Mouse (Mus musculus): Measurements from ENCODE around the gene Wnt9b. TPM values are rescaled to one million over a fixed set of nuclear protein-coding genes. Genes with fewer than 3 reads are reported as not detected.
A peak's percentile ranks its signal among the peaks of the same experiment; 100 is the strongest.

Gene Wnt9b
- 4.4 and 4.8 TPM in 2 replicates for polyA plus RNA-seq (2015; fragmentation: Nextera tagmentation; extraction: Ambion mirVana)

- peak; percentile 84 for ATAC-seq (ENCODE audit: insufficient number of reproducible peaks, insufficient read depth, low FRiP score, low TSS enrichment, low read depth)
- Histone ChIP-seq H3K9me3 (no peaks in the 10 kb centered on the region), H3K4me1 (peaks cover 14% of the 10 kb centered on the region), H3K4me2 (peak within 1 kb of the TSS; percentile 88), H3K27ac (no peak within 1 kb of the TSS), H3K36me3 (no peaks in the 10 kb centered on the region), H3K27me3 (peaks cover 89% of the 10 kb centered on the region), H3K4me3 (peak within 1 kb of the TSS; percentile 50), H3K9ac (peak within 1 kb of the TSS; percentile 58)
- under 1% methylated on average over 63 of the region's 68 CpGs for WGBS
These were observed at the start of gene Wnt9b for GRCm38 (mm10) chr11:103749306-103750089. TSS of gene Wnt9b (minus strand) at chr11:103749821.

DNA sequence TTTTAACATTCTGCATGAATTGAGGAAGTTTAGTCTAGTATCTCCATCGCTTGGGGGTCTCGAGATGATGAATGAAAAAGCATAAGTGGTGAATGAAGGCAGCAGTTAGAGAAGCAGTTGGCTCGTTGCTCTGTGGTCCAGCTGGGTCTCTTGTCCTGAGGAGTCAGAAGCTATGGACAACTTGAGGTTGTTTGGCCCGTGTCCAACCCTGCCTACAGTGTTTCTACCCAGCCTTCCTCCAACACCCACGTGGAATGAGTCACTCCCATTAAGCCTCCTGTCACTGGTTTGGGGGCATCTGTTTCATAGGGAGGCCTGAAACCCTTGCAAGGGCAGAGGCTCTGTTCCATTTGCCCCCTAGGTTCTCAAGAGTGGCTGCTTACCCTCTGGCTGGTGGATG is 40.3 kb upstream of the Wnt9b start:
- ATAC-seq (ENCODE audit: insufficient number of reproducible peaks, insufficient read depth, low FRiP score, low TSS enrichment, low read depth) = no peak

DNA sequence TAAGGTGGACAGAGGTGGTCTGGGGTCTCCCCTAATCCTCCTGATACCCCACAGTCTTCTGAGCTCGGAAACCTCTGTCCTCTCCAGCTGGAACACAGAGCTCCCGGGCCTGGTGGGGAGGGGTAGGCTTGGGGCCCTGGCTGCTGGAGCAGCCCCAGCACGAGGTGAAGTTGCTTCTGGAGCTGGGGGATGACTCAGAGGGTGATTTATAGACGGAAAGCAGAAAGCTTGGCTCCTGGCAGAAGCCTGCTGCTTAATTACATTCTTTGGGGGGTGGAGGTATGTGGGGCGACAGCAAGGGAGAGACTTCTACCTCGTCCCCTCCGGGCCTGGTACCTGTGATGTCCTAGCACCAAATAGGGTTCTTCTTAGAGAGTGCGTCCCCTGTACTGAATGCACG is 30.5 kb upstream of the Wnt9b start:
- H3K9ac ChIP-seq = no peak overlapping the region
- no peak overlapping the region for H3K4me2 ChIP-seq
- H3K9me3 ChIP-seq = no peaks in the 10 kb centered on the region
- H3K4me1 ChIP-seq = no peaks in the 10 kb centered on the region
- no peak overlapping the region for H3K27ac ChIP-seq
- no peak for ATAC-seq (ENCODE audit: insufficient number of reproducible peaks, insufficient read depth, low FRiP score, low TSS enrichment, low read depth)
- no peak overlapping the region for H3K4me3 ChIP-seq
- H3K36me3 ChIP-seq = no peaks in the 10 kb centered on the region
- WGBS = 60% methylated on average over 9 of the region's 9 CpGs
- peaks cover 33% of the 10 kb centered on the region for H3K27me3 ChIP-seq

More for the DNA sequence above, 40.3 kb upstream of the Wnt9b start:
- Histone ChIP-seq H3K9ac (no peak overlapping the region), H3K9me3 (no peaks in the 10 kb centered on the region), H3K36me3 (no peaks in the 10 kb centered on the region), H3K4me1 (no peaks in the 10 kb centered on the region), H3K4me2 (no peak overlapping the region), H3K27me3 (peaks cover 57% of the 10 kb centered on the region), H3K27ac (no peak overlapping the region), H3K4me3 (no peak overlapping the region)
- WGBS = 73% methylated on average over 5 of the region's 5 CpGs

DNA sequence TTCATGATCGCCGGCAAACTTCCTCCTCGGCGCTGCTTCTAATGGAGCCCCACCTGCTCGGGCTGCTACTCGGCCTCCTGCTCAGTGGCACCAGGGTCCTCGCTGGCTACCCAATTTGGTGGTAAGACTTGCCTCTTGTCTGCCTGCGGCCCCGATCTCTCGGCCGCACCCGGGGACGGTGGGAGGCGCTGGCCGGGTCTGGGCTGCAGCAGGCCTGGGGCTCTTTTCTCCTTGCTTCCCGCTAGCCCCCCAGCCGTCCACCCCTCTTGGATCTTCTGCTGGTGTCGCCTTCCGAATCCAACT is 24.6 kb upstream of the Wnt9b start:
- no peak for ATAC-seq (ENCODE audit: insufficient number of reproducible peaks, insufficient read depth, low FRiP score, low TSS enrichment, low read depth)
- Histone ChIP-seq H3K27ac (no peak overlapping the region), H3K9ac (peak overlapping the region; percentile 55), H3K4me3 (peak overlapping the region; percentile 44), H3K4me2 (peak overlapping the region; percentile 65), H3K27me3 (peaks cover 89% of the 10 kb centered on the region), H3K9me3 (no peaks in the 10 kb centered on the region), H3K36me3 (no peaks in the 10 kb centered on the region), H3K4me1 (peaks cover 35% of the 10 kb centered on the region)
- 1% methylated on average over 19 of the region's 19 CpGs for WGBS

DNA sequence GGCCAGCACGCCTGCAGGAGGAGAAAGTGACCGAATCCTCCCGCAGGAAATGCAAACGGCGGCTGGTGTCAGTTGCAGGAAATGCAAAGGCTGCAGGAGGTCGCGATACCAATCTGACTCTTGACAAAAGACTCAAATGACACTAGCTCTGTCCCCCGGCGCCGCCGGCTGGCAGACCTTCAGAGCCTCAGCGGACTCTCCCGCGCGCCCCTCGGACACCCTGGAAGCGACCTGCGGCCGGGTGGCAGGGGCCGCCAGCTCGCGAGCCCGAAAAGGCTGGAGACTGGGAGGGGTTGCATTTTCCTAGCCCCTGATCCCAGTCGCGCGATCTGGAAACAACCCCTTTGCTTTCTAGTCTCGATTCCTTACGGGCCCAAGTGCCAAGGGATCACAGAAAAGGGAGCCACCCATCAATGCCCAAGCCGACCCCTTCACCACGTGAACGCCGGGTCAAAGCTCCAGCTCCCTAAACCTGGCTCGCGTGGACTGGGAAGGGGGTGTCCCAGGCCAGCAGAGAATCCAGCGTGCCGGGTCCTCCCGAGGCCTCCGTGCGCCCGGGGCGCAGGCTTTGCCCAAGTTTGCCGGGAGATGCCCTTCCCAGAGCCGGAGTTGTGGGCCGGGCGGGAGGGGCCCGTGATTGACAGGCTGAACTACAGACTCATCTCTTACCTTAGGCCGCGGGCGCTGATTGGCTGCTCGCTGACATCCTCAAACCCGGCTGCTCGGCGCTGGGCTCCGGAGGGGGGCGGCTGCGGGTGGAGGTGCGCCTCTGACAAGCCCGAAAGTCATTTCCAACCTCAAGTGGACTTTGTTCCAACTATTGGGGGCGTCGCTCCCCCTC is 24.0 kb upstream of the Wnt9b start, which contains the start of gene Wnt3:
TSS of gene Wnt3 (plus strand) at position 764 of the 841 bp plus-strand sequence.
- H3K27ac ChIP-seq = no peak within 1 kb of the TSS
- peak within 1 kb of the TSS; percentile 65 for H3K4me2 ChIP-seq
- H3K9ac ChIP-seq = peak within 1 kb of the TSS; percentile 55
- ATAC-seq (ENCODE audit: insufficient number of reproducible peaks, insufficient read depth, low FRiP score, low TSS enrichment, low read depth) = 0 out of 2 replicates have a peak, but pooled peaks have one; percentile 23
- peak within 1 kb of the TSS; percentile 44 for H3K4me3 ChIP-seq
- H3K27me3 ChIP-seq = peaks cover 94% of the 10 kb centered on the region
- H3K4me1 ChIP-seq = peaks cover 35% of the 10 kb centered on the region
- no peaks in the 10 kb centered on the region for H3K36me3 ChIP-seq
- no peaks in the 10 kb centered on the region for H3K9me3 ChIP-seq
- under 1% methylated on average over 60 of the region's 60 CpGs for WGBS

- Histone ChIP-seq H3K9ac (0 out of 2 replicates have a peak overlapping the region, but pooled peaks have one; percentile 55), H3K4me3 (peak overlapping the region; percentile 44), H3K27me3 (peaks cover 100% of the 10 kb centered on the region), H3K9me3 (no peaks in the 10 kb centered on the region), H3K27ac (no peak overlapping the region), H3K4me2 (peak overlapping the region; percentile 65), H3K4me1 (peaks cover 35% of the 10 kb centered on the region), H3K36me3 (no peaks in the 10 kb centered on the region)
- ATAC-seq (ENCODE audit: insufficient number of reproducible peaks, insufficient read depth, low FRiP score, low TSS enrichment, low read depth) = no peak
- WGBS = 1% methylated on average over 23 of the region's 23 CpGs
These were observed 23.1 kb upstream of the Wnt9b start for GRCm38 (mm10) chr11:103772505-103773386.

DNA sequence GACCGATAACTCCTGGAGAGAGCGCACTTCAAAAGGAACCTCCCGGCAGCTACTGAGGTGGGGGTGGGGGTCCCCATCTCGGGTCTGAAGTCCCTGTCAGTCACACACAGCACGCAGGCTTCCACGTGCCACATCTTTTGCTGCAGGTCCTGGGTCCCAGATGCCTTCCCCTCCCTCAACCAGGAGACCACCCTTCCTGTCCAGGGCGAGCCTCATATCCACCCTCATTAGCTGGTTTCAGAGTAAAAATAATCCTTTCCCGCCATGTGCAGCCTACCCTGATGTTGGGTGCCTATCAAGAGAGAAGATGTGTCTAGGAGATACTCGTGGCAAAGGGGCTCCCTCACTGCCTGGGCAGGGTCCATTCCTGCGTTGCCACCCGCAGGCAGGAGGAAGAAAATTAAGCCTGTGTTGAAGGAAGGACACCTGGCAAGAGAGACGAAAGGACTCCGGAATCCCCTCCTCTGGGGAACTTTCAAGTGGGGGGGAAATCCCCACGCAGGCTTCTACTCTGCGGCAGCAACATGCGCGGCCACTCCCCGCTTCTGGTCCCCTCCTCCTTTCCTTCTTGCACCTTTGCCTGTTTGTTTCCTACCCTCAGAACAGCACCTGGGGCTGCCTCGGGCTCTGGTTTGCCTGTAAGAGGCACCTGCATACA is 21.7 kb upstream of the Wnt9b start:
- H3K4me2 ChIP-seq = peak overlapping the region; percentile 24
- ATAC-seq (ENCODE audit: insufficient number of reproducible peaks, insufficient read depth, low FRiP score, low TSS enrichment, low read depth) = no peak
- no peaks in the 10 kb centered on the region for H3K9me3 ChIP-seq
- no peak overlapping the region for H3K9ac ChIP-seq
- peaks cover 97% of the 10 kb centered on the region for H3K27me3 ChIP-seq
- H3K36me3 ChIP-seq = no peaks in the 10 kb centered on the region
- 2% methylated on average over 19 of the region's 19 CpGs for WGBS
- H3K4me1 ChIP-seq = peaks cover 35% of the 10 kb centered on the region
- H3K4me3 ChIP-seq = no peak overlapping the region
- no peak overlapping the region for H3K27ac ChIP-seq

DNA sequence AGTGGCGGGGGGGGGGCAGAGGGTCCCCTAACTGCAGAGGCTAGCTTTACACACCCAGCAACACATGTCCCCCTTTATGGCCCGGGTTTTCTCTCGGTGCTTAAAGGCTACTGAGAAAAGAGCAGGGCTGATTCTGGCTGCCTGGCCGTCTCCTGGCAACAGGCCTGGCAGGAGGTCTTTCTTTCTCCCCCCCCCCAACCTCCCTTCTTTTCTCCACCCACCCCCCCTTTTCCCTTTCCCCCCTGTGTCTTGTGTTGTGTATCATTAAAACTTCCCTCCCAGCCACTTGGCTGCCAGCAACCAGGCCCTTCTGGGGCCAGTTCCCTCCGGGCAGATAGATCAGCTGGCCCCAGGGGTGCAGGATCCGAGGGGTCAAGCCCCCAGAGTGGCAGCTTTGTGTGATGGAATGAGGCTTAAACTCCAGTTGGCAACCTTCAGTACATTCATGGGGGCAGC is 16.0 kb upstream of the Wnt9b start:
- no peak for ATAC-seq (ENCODE audit: insufficient number of reproducible peaks, insufficient read depth, low FRiP score, low TSS enrichment, low read depth)
- WGBS = 11% methylated on average over 6 of the region's 6 CpGs
- H3K9me3 ChIP-seq = no peaks in the 10 kb centered on the region
- peaks cover 5% of the 10 kb centered on the region; the same call in 1 of the 2 replicates for H3K4me1 ChIP-seq
- H3K9ac ChIP-seq = no peak overlapping the region
- no peak overlapping the region for H3K27ac ChIP-seq
- no peak overlapping the region for H3K4me3 ChIP-seq
- H3K27me3 ChIP-seq = peaks cover 49% of the 10 kb centered on the region
- no peaks in the 10 kb centered on the region for H3K36me3 ChIP-seq
- no peak overlapping the region for H3K4me2 ChIP-seq

DNA sequence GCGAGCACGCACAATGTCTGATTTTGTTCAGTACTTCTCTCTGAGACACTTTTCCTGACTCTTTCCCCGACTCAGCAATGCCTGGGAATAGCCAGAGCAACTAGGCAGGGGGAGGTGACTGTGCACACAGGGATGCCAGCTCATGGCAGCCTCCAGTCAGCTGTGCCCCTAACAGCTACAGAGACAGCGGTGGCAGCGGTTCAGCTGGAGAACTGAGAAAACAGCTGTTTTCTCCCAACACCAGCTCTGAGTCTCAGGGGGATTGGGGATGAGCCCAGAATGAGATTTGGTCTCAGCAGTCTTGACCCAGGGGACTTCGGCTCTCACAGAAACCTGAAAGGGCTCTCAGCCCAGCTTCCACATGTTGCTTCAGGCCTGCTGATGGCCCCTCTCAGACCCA is 15.0 kb upstream of the Wnt9b start:
- no peak overlapping the region for H3K27ac ChIP-seq
- H3K9ac ChIP-seq = no peak overlapping the region
- 49% methylated on average over 6 of the region's 6 CpGs for WGBS
- ATAC-seq (ENCODE audit: insufficient number of reproducible peaks, insufficient read depth, low FRiP score, low TSS enrichment, low read depth) = no peak
- no peaks in the 10 kb centered on the region for H3K36me3 ChIP-seq
- H3K9me3 ChIP-seq = no peaks in the 10 kb centered on the region
- peaks cover 5% of the 10 kb centered on the region; the same call in 1 of the 2 replicates for H3K4me1 ChIP-seq
- H3K4me2 ChIP-seq = no peak overlapping the region
- H3K27me3 ChIP-seq = peaks cover 39% of the 10 kb centered on the region
- H3K4me3 ChIP-seq = no peak overlapping the region

DNA sequence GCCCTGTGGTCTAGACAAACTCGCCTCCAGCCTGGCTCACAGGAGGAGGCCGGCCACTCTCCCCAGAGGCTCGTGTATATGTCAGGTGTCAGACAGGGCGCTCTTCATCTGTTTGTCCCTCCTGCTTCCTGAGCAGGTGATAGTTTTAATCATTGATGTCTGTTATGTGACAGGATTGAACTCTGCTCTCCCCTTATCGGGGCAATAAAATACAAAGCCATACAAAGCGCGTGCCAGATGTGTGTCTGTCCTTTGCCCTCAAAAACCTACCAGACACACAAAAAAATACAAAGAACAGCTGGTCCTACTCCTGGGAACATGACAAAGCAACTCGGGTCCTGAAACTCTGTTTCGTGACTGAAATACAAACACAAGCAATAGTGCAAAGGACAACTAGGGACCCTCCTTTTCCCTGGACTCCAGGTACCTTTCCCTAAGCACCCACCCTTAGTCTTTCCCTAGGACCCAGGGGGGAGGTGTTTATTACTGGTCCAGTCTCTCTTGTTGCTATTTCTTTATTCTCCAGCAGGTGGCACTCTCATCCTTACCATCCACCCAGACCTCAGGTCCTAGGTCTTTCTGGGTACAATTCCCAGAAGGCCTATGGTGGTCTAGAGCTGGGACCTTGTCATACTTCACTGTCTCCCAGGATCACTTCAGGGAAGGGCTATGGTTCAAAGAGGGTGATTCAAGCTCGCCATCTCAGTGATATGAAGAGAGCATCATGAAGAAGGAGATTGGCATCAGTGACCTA is 14.0 kb upstream of the Wnt9b start:
- no peak for ATAC-seq (ENCODE audit: insufficient number of reproducible peaks, insufficient read depth, low FRiP score, low TSS enrichment, low read depth)
- no peak overlapping the region for H3K9ac ChIP-seq
- H3K4me2 ChIP-seq = no peak overlapping the region
- peaks cover 33% of the 10 kb centered on the region for H3K27me3 ChIP-seq
- H3K4me1 ChIP-seq = peaks cover 5% of the 10 kb centered on the region; the same call in 1 of the 2 replicates
- no peak overlapping the region for H3K4me3 ChIP-seq
- 30% methylated on average over 10 of the region's 10 CpGs for WGBS
- no peaks in the 10 kb centered on the region for H3K36me3 ChIP-seq
- H3K9me3 ChIP-seq = no peaks in the 10 kb centered on the region
- H3K27ac ChIP-seq = no peak overlapping the region

Data from embryonic facial prominence, embryonic 13.5 days (tissue).